Mouse (Mus musculus) CH12.LX (cell line): ENCODE data around the gene Kcnc2.

Experiments used
- CHD1 ChIP-seq: IDR thresholded peaks from 2 replicates; pipeline ENCODE4 v1.6.1; 2012; ENCODE audit warnings: low read depth, low read length, improper control_type of control experiment, inconsistent platforms
- CTCF ChIP-seq, 2 experiments: IDR thresholded peaks in 1 of 2; conservative IDR thresholded peaks in 1 of 2; 2 replicates each; pipeline ENCODE4 v1.5.1; 2011 to 2012; ENCODE audit warnings: low read depth in 2 of 2, low read length in 2 of 2, improper control_type of control experiment in 1 of 2, inconsistent platforms in 1 of 2, mild to moderate bottlenecking in 1 of 2, moderate library complexity in 1 of 2
- EP300 ChIP-seq: IDR thresholded peaks from 2 replicates; pipeline ENCODE4 v1.6.1; 2011; ENCODE audit warnings: low read length, improper control_type of control experiment
- MXI1 ChIP-seq: IDR thresholded peaks from 2 replicates; pipeline ENCODE4 v1.6.1; 2011; ENCODE audit warnings: mild to moderate bottlenecking, low read depth, low read length, improper control_type of control experiment
- POLR2A ChIP-seq: IDR thresholded peaks from 2 replicates; pipeline ENCODE4 v1.6.1; 2011; ENCODE audit warnings: low read depth, mild to moderate bottlenecking, improper control_type of control experiment, low read length
- POLR2AphosphoS2 ChIP-seq: IDR thresholded peaks from 2 replicates; pipeline ENCODE4 v1.6.1; 2011; ENCODE audit warnings: low read depth, low read length, improper control_type of control experiment
- RAD21 ChIP-seq: IDR thresholded peaks from 2 replicates; pipeline ENCODE4 v1.6.1; 2011; ENCODE audit warnings: low read depth, mild to moderate bottlenecking, low read length, improper control_type of control experiment, moderate library complexity
- SMC3 ChIP-seq: IDR thresholded peaks from 2 replicates; pipeline ENCODE4 v1.6.1; 2011; ENCODE audit warnings: low read depth, low read length, improper control_type of control experiment
- USF1 ChIP-seq: IDR thresholded peaks from 2 replicates; pipeline ENCODE4 v1.6.1; 2014; ENCODE audit warnings: low read depth, mild to moderate bottlenecking, inconsistent platforms, low read length, improper control_type of control experiment
- ZNF384 ChIP-seq: IDR thresholded peaks from 2 replicates; pipeline ENCODE4 v1.6.1; 2012; ENCODE audit warnings: low read depth, low read length, improper control_type of control experiment, inconsistent platforms

DNA sequence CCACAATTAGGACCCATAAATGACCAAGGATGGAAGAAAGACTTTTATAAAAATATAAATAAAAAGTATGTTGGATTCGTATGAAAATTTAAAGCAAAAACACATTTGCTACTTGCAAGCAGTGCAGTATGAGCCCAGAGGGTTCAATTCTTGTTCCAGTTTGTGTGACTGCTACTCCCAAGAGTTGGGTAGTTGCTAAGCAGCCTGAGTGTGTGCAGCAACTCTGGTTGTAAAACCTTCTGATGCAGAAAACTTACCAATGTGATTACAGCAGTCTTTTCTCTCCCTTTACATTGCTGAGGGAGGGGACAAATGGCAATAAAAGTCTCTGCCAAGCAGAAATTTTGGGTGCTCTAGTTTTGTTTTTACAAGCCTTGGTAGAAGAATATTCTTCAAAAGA is 46.9 kb downstream of the Kcnc2 start:
- TF ChIP-seq CHD1 (no peak), EP300 (no peak), CTCF (conservative IDR thresholded peaks at IDR 0.05 in 1 of 2, IDR thresholded peaks at IDR 0.05 in 1 of 2; ENCODE audit: low read depth in 2 of 2, low read length in 2 of 2) (no peak), POLR2AphosphoS2 (no peak), POLR2A (no peak), SMC3 (no peak), ZNF384 (no peak), USF1 (no peak), MXI1 (no peak), RAD21 (no peak)
